Mouse (Mus musculus) midbrain, embryonic 14.5 days (tissue): Measurements from ENCODE around the gene Ptprm. TPM values are rescaled to one million over a fixed set of nuclear protein-coding genes. Genes with fewer than 3 reads are reported as not detected.

Experiments
- ATAC-seq: fragments of 200-750 bp; cut with Nextera tagmentation; 2 replicates; pipeline ENCODE4 v1.8.0; 2017; ENCODE audit warnings: moderate number of reproducible peaks, moderate library complexity; ENCODE audit not compliant: low FRiP score, low TSS enrichment
- DNase-seq: peaks from one replicate; pipeline ENCODE4 v3.0.0-alpha.2; 2015
- H3K27ac ChIP-seq: fragments of 300-500 bp; sonication (generic); replicated peaks from 2 replicates; pipeline ENCODE4 v1.5.1; 2014; ENCODE audit warnings: mild to moderate bottlenecking, low read depth, low read length, moderate library complexity
- H3K27me3 ChIP-seq: fragments of 300-500 bp; sonication (generic); 2 replicates; pipeline ENCODE4 v1.6.1; 2014; ENCODE audit warnings: low read length, control low read depth, mixed read lengths; ENCODE audit not compliant: control insufficient read depth, insufficient read depth
- H3K36me3 ChIP-seq: fragments of 300-500 bp; sonication (generic); 2 replicates; pipeline ENCODE4 v1.6.1; 2014; ENCODE audit warnings: low read length, control low read depth; ENCODE audit not compliant: control insufficient read depth, insufficient read depth
- H3K4me1 ChIP-seq: fragments of 300-500 bp; sonication (generic); 2 replicates; pipeline ENCODE4 v1.6.1; 2014; ENCODE audit warnings: mild to moderate bottlenecking, antibody characterized with exemption, low read length, control low read depth; ENCODE audit not compliant: control insufficient read depth, insufficient read depth
- H3K4me2 ChIP-seq: fragments of 300-500 bp; sonication (generic); 2 replicates; pipeline ENCODE4 v1.6.1; 2014; ENCODE audit warnings: mild to moderate bottlenecking, low read length, moderate library complexity
- H3K4me3 ChIP-seq: fragments of 300-500 bp; sonication (generic); replicated peaks from 2 replicates; pipeline ENCODE4 v1.5.1; 2014; ENCODE audit warnings: low read depth, low read length
- H3K9ac ChIP-seq: fragments of 300-500 bp; sonication (generic); replicated peaks from 2 replicates; pipeline ENCODE4 v1.6.1; 2014; ENCODE audit warnings: mild to moderate bottlenecking, low read length, moderate library complexity
- H3K9me3 ChIP-seq: fragments of 300-500 bp; sonication (generic); 2 replicates; pipeline ENCODE4 v1.6.1; 2016; ENCODE audit warnings: low read length, control low read depth, mixed read lengths; ENCODE audit not compliant: control insufficient read depth
- whole genome bisulfite sequencing: fragments of 180-500 bp; shearing (Covaris S2); extraction: QIAGEN DNeasy Blood & Tissue Kit; methylation state at CpG from one replicate; pipeline ENCODE4 v1.1.7; 2014; 5-methylcytosine and 5-hydroxymethylcytosine counted together
- polyA plus RNA-seq: library from polyadenylated mRNA; unstranded; fragments of >200 nt; fragmentation: Nextera tagmentation; extraction: Ambion mirVana; gene quantifications from 2 replicates; pipeline ENCODE4 v1.2.1, GENCODE M21; 2014

Ptprm gene
- polyA plus RNA-seq, 1 experiment from 2014 or later = 22.8 TPM

DNA sequence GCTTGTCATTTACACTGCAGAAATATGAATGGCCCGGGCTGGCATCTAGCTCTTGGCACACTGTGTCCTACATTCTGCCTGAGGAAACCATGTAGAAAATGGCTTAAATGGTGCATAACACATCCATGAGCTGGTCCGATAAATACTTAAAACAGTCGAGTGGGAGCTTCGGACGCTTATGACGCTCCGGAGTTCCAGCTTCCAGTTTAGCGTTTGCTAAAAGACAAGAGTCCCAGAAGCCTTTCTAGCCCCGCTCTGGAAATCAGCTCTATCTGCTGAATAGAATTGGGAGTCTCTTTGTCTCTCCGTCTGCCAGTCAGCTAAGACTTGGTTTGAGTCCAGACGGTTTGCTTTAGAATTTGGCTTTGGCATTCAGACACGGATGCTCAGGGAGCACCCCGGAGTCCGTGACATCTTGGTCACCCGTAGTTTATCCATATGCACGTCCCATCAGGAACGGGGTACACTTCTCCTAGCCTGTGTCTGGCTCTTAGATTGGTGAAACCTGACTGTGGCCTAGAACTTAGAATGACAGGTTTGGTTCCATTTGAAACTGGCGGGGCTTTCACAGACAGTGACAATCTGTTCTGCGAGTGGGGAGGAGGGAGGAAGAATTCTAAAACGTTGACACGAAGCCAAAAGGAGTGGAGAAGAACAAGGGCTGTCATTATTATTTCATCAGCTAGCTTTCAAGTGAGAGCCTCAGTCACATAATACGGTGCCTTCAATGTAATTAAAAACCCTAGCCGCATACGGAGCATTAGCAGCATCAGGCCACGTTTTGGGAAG is 667.4 kb downstream of the Ptprm start:
- no peaks in the 10 kb centered on the region for H3K27me3 ChIP-seq
- 45% methylated on average over 25 of the region's 25 CpGs for WGBS
- H3K9ac ChIP-seq = no peak overlapping the region
- H3K9me3 ChIP-seq = no peaks in the 10 kb centered on the region
- H3K4me2 ChIP-seq = no peak overlapping the region
- H3K27ac ChIP-seq = peak overlapping the region; percentile 68
- DNase-seq (peak; percentile 73), ATAC-seq (peak; percentile 53)
- peaks cover 10% of the 10 kb centered on the region; the same call in 1 of the 2 replicates for H3K4me1 ChIP-seq
- 0 out of 2 replicates have a peak, but pooled peaks cover 3% of the 10 kb centered on the region for H3K36me3 ChIP-seq
- no peak overlapping the region for H3K4me3 ChIP-seq

GRCm38 (mm10) chr17:66683411-66683810 is 670.8 kb downstream of the Ptprm start:
- no peak for DNase-seq
- WGBS = 66% methylated on average over 8 of the region's 8 CpGs
- ATAC-seq = no peak

DNA sequence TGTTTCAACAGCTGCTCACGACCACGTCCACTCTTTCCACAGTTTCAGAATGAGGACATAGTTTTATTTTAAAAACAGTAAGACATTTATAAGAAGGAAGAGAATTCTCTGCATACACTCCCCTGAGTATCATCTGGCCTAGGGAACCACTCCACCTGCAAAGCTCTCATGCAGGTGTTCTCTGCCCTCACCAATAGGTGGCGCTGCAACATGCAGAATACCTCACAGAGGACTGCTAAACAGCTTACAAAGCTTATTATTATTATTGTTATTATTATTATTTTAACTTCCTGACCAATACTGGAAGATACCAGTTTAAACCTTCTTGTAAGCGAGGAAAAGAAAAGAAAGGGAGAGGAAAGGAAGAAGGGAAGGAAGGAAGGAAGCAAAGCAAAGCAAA is 673.6 kb downstream of the Ptprm start:
- DNase-seq = peak; percentile 89
- H3K9ac ChIP-seq = no peak overlapping the region
- H3K9me3 ChIP-seq = no peaks in the 10 kb centered on the region
- no peak for ATAC-seq
- H3K4me3 ChIP-seq = no peak overlapping the region
- H3K36me3 ChIP-seq = 0 out of 2 replicates have a peak, but pooled peaks cover 3% of the 10 kb centered on the region
- WGBS = 17% methylated on average over 4 of the region's 4 CpGs
- H3K27ac ChIP-seq = no peak overlapping the region
- H3K4me1 ChIP-seq = no peaks in the 10 kb centered on the region
- H3K4me2 ChIP-seq = no peak overlapping the region
- H3K27me3 ChIP-seq = no peaks in the 10 kb centered on the region

More at GRCm38 (mm10) chr17:66683411-66683810, 670.8 kb downstream of the Ptprm start:
- H3K4me3 ChIP-seq = no peak overlapping the region
- H3K4me2 ChIP-seq = no peak overlapping the region
- H3K27ac ChIP-seq = no peak overlapping the region
- no peaks in the 10 kb centered on the region for H3K9me3 ChIP-seq
- H3K9ac ChIP-seq = no peak overlapping the region
- H3K27me3 ChIP-seq = no peaks in the 10 kb centered on the region
- peaks cover 10% of the 10 kb centered on the region; the same call in 1 of the 2 replicates for H3K4me1 ChIP-seq
- H3K36me3 ChIP-seq = 0 out of 2 replicates have a peak, but pooled peaks cover 3% of the 10 kb centered on the region

GRCm38 (mm10) chr17:66674667-66675066 is 679.6 kb downstream of the Ptprm start:
- H3K4me3 ChIP-seq = no peak overlapping the region
- WGBS = 85% methylated on average over 2 of the region's 2 CpGs
- H3K9ac ChIP-seq = no peak overlapping the region
- no peak overlapping the region for H3K4me2 ChIP-seq
- DNase-seq (no peak), ATAC-seq (no peak)
- H3K27ac ChIP-seq = no peak overlapping the region
- H3K36me3 ChIP-seq = no peaks in the 10 kb centered on the region
- H3K9me3 ChIP-seq = no peaks in the 10 kb centered on the region
- H3K4me1 ChIP-seq = peaks cover 7% of the 10 kb centered on the region
- H3K27me3 ChIP-seq = no peaks in the 10 kb centered on the region

GRCm38 (mm10) chr17:66671715-66672230 is 682.5 kb downstream of the Ptprm start:
- Histone ChIP-seq H3K4me1 (peaks cover 7% of the 10 kb centered on the region), H3K27me3 (no peaks in the 10 kb centered on the region), H3K9me3 (no peaks in the 10 kb centered on the region), H3K4me3 (no peak overlapping the region), H3K4me2 (no peak overlapping the region), H3K27ac (no peak overlapping the region), H3K36me3 (no peaks in the 10 kb centered on the region), H3K9ac (no peak overlapping the region)
- ATAC-seq = no peak
- 75% methylated on average over 16 of the region's 16 CpGs for WGBS
- no peak for DNase-seq

DNA sequence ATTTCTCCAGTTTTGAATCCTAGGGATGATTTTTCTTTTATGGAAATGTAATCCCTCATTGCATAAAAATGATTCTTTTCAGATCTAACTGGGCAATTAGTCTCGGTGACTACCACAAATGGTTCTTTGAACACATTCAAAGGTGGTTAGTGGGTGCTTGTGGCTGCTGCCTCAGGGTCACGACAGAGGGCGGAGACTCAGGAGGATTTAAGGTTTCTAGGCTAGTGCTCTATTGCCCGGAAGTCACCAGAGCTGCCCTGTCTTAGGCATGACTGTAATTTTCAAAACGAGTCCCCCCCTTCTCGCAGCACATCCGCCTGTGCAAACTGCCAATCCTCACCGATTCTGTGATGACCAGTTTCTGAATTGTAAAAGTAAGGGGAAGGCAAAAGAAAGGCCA is 683.0 kb downstream of the Ptprm start:
- Histone ChIP-seq H3K9me3 (no peaks in the 10 kb centered on the region), H3K4me2 (no peak overlapping the region), H3K4me3 (no peak overlapping the region), H3K36me3 (no peaks in the 10 kb centered on the region), H3K9ac (no peak overlapping the region), H3K4me1 (peaks cover 7% of the 10 kb centered on the region), H3K27me3 (no peaks in the 10 kb centered on the region), H3K27ac (no peak overlapping the region)
- no peak for ATAC-seq
- peak; percentile 33 for DNase-seq
- 25% methylated on average over 8 of the region's 8 CpGs for WGBS

GRCm38 (mm10) chr17:66665791-66666190 is 688.5 kb downstream of the Ptprm start:
- WGBS = 97% methylated on average over 3 of the region's 3 CpGs
- H3K9me3 ChIP-seq = no peaks in the 10 kb centered on the region

GRCm38 (mm10) chr17:66665201-66665756 is 689.0 kb downstream of the Ptprm start:
- no peak for DNase-seq
- WGBS = 94% methylated on average over 3 of the region's 3 CpGs
- Histone ChIP-seq H3K36me3 (no peaks in the 10 kb centered on the region), H3K27ac (no peak overlapping the region), H3K9ac (no peak overlapping the region), H3K4me2 (no peak overlapping the region), H3K4me1 (no peaks in the 10 kb centered on the region), H3K4me3 (no peak overlapping the region), H3K9me3 (no peaks in the 10 kb centered on the region), H3K27me3 (no peaks in the 10 kb centered on the region)
- ATAC-seq = no peak

More at GRCm38 (mm10) chr17:66665791-66666190, 688.5 kb downstream of the Ptprm start:
- Histone ChIP-seq H3K9ac (no peak overlapping the region), H3K4me1 (no peaks in the 10 kb centered on the region), H3K27me3 (no peaks in the 10 kb centered on the region), H3K27ac (no peak overlapping the region), H3K4me2 (no peak overlapping the region), H3K4me3 (no peak overlapping the region), H3K36me3 (no peaks in the 10 kb centered on the region)
- DNase-seq = no peak
- no peak for ATAC-seq
